Mouse (Mus musculus): Measurements from ENCODE around the gene Crip3. TPM values are rescaled to one million over a fixed set of nuclear protein-coding genes. Genes with fewer than 3 reads are reported as not detected.

Crip3 gene
- 0.61 and 1.4 TPM in 2 replicates for total RNA-seq (2021)
- long read RNA-seq = 0 reads

- peak; percentile 29 for DNase-seq
Measured at GRCm38 (mm10) chr17:46428761-46429414, at the start of gene Crip3. Gene Crip3 (plus strand): TSS chr17:46428926.

GRCm38 (mm10) chr17:46383294-46384060 lies 45.2 kb upstream of the Crip3 start, which contains the start of gene Zfp318:
Gene Zfp318 (plus strand): TSS chr17:46383731.
- DNase-seq = peak; percentile 99

DNA sequence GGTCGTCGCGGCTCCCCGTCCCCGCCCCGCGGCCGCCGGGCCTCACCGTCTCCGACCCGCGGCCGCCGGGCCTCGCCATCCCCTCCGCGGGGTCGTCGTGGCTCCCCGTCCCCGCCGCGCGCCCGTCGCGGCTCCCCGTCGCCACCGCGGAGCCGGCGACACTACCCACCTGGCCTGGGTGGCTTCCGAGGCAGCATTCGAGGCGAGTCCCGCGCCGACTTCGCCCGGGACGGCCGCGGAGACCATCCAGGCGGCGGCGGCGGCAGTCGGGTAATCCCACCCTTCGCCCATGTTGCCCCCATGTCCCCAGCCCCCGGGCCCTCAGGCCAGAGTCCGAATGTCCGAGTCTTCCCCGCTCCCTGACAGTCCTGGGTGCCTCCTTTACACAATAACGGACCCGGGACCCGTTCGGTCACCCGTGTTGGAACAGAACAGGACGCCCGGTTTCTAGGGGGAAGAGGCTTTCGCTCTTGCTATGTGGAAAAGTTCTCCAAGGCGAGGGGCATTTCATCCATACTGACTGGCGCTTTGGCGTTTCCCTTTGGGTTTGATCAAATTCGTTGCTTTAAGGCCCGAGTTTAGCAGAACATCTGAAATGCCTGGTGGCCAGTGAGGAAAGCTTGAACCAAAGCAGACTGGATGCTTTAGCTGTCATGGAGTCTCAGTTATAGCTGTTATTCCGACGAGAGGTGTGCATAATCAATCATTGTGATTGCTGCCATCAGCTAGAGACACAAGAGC lies 44.5 kb upstream of the Crip3 start:
- peak; percentile 21 for DNase-seq

GRCm38 (mm10) chr17:46388200-46388599 lies 40.5 kb upstream of the Crip3 start:
- no peak for DNase-seq

DNA sequence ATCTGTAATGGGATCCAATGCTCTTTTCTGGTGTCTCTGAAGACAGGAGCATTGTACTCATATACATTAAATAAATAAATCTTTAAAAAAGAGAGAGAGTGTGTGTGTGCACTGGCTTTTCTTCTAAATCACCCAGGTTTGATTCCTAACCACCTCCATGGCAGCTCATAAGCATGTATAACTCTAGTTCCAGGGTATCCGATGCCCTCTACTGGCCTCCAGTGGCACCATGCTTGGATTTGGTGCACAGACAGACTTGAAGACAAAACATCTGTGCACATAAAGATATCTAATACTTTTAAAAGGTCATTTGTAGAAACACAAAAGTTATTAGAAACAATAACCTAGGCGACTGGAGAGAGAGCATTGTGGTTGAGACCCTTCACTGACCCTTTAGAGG lies 35.7 kb upstream of the Crip3 start:
- peak; percentile 10 for DNase-seq

DNA sequence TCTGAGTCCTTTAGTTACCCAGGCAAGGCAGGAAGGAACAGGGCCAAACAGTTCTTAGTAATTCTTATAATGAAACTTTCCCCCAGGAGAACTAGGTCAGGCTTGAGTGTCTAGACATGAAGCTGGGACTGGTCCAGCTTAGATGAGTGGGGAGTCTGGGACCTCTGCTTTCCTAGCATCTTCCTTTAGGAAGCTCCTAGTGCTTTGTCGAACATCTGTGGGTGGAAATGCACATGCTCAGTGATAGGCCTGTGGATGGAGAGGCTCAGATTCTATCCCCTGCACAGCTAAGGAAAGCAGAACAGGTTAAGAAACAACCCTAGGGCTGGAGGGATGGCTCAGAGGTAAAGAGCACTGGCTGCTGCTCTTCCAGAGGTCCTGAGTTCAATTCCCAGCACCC lies 34.1 kb upstream of the Crip3 start:
- DNase-seq = no peak

DNA sequence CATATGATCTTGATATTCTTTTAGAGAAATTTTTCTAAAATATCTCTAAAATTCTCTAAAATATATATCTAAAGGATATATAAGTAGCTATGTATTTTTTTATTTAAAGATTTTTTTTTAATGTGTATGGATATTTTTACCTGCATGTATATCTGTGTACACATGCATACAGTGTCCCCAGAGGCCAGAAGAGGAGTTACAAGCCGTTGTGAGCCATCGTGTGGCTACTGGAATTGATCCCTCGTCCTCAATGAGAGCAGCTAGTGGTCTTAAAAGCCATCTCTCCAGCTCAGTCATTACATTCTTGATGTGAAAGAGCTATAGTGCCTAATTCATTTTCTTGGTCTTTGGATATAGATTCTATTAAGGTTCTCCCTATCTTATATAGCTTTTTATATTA lies 20.2 kb upstream of the Crip3 start:
- DNase-seq = no peak

DNA sequence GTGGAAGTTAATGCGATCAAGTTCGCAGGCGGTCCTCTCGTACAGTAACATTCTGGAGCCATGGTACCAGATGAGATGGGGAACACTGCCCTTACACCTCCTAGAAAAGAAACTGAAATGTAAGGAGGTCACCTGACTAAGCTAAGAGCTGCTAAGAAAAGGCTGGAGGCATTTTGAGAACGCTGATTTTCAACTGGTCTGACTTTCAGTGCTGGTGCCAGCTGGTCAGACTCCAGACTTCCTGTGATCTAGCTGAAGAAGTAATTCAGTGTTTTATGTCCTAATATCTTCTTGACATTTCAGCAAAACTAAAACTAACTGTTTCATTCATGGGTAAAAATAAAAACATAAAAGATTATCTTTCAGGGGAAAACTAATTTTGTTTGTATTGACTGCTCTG lies 10.1 kb upstream of the Crip3 start:
- DNase-seq = no peak

DNA sequence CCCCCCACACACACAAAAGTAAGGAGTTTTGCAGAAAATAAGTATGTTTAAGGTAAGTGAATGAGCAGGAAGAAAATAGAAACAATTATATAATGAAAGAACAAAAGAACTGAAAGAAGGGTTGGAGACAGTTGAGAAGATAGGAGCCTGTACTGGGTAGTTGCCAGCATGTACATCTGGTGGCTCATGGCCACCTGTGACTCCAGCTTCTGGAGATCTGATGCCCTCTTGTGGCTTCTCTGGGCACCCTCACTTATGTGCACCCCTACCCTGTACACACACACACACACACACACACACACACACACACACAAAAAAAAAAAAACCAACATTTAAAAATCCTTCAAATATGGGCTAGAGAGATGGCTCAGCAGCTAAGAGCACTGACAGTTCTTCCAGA lies 9.0 kb upstream of the Crip3 start:
- DNase-seq = no peak

GRCm38 (mm10) chr17:46426496-46426895 lies 2.2 kb upstream of the Crip3 start:
- DNase-seq = no peak

DNA sequence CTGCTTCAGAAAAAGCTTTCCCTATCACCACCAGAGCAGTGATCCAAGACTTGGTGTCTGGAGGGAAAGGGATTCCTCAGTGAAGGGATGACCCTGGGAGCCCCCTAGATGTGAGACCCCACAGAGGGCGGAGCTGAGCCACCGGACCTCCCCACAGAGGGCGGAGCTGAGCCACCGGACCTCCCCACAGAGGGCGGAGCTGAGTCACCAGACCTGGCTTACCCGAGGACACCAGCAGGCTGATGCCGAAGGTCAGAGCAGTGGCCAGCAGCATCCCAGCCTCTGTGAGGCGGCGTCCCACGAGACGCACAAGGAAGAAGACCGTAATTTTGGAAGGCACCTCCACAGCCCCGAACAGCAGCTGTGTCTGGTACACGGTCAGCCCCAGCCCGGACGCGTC lies 4.9 kb downstream of the Crip3 start:
- DNase-seq = peak; percentile 56

GRCm38 (mm10) chr17:46436672-46437366 lies 8.1 kb downstream of the Crip3 start:
- no peak for DNase-seq

GRCm38 (mm10) chr17:46438298-46438873 lies 9.7 kb downstream of the Crip3 start, which contains the start of gene Slc22a7:
Gene Slc22a7 (minus strand): TSS chr17:46438457.
- no peak for DNase-seq

DNA sequence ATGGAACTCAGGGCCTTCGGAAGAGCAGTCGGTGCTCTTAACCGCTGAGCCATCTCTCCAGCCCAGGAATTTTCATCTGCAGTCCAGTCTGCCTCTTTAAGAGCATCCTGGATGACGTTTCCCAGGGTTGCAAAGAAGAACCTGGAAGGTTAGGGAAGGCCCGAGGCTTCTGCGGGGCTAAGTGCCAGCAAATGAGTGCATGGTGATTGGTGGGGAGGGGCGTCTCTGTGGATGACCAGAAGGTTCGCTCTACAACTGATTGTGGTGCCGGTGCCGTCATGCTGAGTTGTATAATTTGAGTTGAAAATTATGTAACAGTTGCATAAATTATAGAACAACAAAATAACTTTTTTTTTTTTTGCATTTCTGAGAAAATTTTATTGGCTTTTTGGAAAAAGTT lies 10.4 kb downstream of the Crip3 start:
- no peak for DNase-seq

DNA sequence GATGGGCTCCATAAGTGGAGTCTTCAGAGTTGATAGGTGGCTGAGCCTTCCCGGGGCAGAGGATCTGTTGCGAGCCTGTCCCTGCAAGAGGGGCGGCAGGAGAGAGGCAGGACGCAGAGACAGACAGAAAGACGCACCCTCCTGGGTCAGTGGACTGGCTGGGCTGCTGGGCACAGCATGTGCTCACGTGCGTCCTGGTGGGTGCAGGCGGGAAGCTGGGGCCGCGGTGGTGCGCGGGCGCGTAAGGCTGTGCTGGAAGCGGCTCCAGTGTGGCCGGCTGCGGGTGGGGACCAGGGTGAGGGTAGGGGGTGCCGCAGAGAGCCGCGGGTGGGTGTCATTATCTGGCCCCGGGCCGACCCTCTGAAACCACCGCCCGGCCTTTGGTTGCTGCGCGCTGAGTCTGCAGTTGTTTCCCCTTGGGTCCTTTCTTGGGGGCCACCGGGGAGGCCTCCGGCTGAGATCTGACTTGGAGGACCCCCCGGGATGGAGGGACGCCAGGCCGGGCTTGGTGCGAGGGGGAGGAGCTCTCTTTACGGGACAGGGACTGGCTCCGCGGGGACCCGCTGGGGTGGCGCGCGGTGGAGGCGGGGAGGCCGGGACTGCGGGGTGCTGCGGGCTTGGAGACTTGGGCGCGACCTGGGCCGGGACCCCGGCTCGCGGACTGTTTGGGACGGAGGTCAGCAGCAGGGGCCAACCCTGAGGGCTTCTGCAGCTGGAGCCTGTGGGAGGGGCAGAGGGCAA lies 16.3 kb downstream of the Crip3 start:
- DNase-seq = no peak

DNA sequence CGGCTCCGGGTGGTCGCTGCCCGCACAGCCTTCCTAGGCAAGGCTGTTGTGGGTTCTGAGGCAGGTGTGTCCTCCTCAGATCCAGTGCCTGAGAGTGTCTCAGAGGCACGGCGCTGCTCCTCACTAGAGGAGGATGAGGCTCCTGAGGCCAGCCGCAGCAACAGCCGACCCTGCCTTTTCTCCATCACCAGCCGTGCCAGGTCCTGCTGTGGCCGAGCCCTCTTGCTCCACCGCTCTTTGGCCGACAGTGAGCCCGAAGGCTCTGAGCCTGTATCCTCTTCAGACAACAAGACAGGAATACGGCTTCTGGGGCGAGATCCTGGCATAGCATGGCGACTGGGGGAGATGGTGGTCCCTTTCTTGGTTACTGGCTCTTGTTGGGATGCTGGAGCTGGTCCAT lies 17.5 kb downstream of the Crip3 start:
- no peak for DNase-seq

DNA sequence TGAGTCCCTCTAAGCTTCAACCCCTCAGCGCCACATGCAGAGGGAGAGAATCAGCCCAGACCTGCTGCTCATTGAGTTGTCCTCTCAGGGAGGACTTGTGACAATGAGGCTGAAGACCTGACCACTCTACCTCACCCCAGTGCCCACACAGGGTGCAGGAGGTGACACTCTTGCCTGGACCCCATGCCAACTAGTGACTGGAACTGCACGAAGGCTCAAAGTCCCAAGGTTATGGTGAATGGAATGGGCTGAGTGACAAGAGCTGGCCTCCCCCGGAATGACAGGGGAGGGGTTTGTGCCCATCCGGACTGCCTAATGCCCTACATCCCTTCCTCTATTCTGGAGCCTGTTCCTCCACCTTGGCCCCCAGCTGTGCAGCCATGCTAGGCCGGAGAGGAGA lies 24.0 kb downstream of the Crip3 start:
- DNase-seq = no peak

- DNase-seq = no peak
Measured at GRCm38 (mm10) chr17:46453302-46453948, 24.7 kb downstream of the Crip3 start.

GRCm38 (mm10) chr17:46453970-46454411 lies 25.3 kb downstream of the Crip3 start:
- no peak for DNase-seq

GRCm38 (mm10) chr17:46454539-46454938 lies 25.8 kb downstream of the Crip3 start:
- no peak for DNase-seq
